Mouse (Mus musculus) kidney, embryonic 16.5 days (tissue): ENCODE results near the gene Zfp64. TPM values are rescaled to one million over a fixed set of nuclear protein-coding genes. Genes with fewer than 3 reads are reported as not detected.

Experiments
- ATAC-seq: fragments of 200-750 bp; cut with Nextera tagmentation; 2 replicates; pipeline ENCODE4 v1.8.0; 2017; ENCODE audit warnings: moderate TSS enrichment; ENCODE audit not compliant: low FRiP score, low TSS enrichment
- H3K27ac ChIP-seq: fragments of 300-500 bp; sonication (generic); 2 replicates; pipeline ENCODE4 v1.5.1; 2014; ENCODE audit warnings: low read length
- H3K27me3 ChIP-seq: fragments of 300-500 bp; sonication (generic); 2 replicates; pipeline ENCODE4 v1.6.1; 2014; ENCODE audit warnings: low read length, control low read depth, mixed read lengths; ENCODE audit not compliant: insufficient read depth
- H3K36me3 ChIP-seq: fragments of 300-500 bp; sonication (generic); 2 replicates; pipeline ENCODE4 v1.6.1; 2014; ENCODE audit warnings: low read length, control low read depth, mixed read lengths; ENCODE audit not compliant: insufficient read depth
- H3K4me1 ChIP-seq: fragments of 300-500 bp; sonication (generic); 2 replicates; pipeline ENCODE4 v1.6.1; 2014; ENCODE audit warnings: low read length, control low read depth, mixed read lengths; ENCODE audit not compliant: insufficient read depth
- H3K4me2 ChIP-seq: fragments of 300-500 bp; sonication (generic); replicated peaks from 2 replicates; pipeline ENCODE4 v1.6.1; 2014; ENCODE audit warnings: low read depth, low read length
- H3K4me3 ChIP-seq: fragments of 300-500 bp; sonication (generic); 2 replicates; pipeline ENCODE4 v1.5.1; 2014; ENCODE audit warnings: mild to moderate bottlenecking, low read length
- H3K9ac ChIP-seq: fragments of 300-500 bp; sonication (generic); replicated peaks from 2 replicates; pipeline ENCODE4 v1.6.1; 2014; ENCODE audit warnings: low read length
- H3K9me3 ChIP-seq: fragments of 300-500 bp; sonication (generic); 2 replicates; pipeline ENCODE4 v1.6.1; 2016; ENCODE audit warnings: low read length, control low read depth
- WGBS: fragments of 180-500 bp; shearing (Covaris S2); extraction: QIAGEN DNeasy Blood & Tissue Kit; methylation state at CpG from one replicate; pipeline ENCODE4 v1.1.7; 2014; 5-methylcytosine and 5-hydroxymethylcytosine counted together
- polyA plus RNA-seq: library from polyadenylated mRNA; unstranded; fragments of >200 nt; fragmentation: Nextera tagmentation; extraction: Ambion mirVana; gene quantifications from 2 replicates; pipeline ENCODE4 v1.2.1, GENCODE M21; 2015

The Zfp64 gene
- polyA plus RNA-seq, 1 experiment from 2014 or later = 30.1 TPM

DNA sequence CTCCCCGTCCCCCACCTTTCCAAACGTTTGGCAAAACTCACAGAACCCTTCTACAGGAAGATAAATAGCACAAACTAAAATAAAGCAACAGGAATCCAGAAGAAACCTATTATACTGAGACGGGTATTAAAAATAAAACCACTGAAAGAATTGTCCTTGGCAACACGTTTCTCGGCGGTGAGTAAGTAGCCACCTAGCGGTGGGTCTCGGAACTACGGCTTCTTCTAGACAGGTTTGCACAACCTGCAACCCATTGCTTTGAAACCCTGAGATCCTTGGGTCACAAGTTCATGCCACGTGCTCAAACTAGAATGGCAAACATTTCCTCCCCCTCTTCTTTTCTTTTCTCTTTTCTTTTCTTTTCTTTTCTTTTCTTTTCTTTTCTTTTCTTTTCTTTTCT lies 25.7 kb downstream of the Zfp64 start:
- WGBS = 27% methylated on average over 10 of the region's 10 CpGs

DNA sequence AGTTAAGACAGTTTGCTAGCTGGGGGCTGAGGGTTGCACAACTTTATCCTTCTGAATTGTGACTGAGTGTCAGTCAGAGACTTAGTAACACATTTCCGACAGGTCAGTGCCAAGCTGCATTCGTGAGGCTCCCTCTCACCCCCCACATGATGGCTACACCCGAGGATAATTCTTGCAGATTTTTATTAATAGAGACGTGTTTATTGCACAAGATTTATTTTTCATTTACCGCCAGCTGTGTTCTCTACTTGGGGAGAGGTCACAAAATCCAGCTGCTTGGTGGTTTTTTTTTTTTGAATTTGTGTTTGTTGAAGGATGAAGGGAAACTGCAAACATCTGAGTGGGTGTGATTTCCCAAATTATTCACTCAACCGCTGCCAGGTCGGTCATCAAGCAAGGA lies 28.0 kb downstream of the Zfp64 start:
- Histone ChIP-seq H3K9me3 (peaks cover under 1% of the 10 kb centered on the region; the same call in 1 of the 2 replicates), H3K27me3 (no peaks in the 10 kb centered on the region), H3K4me1 (no peaks in the 10 kb centered on the region), H3K27ac (no peak overlapping the region), H3K9ac (no peak overlapping the region), H3K36me3 (peaks cover 33% of the 10 kb centered on the region), H3K4me3 (no peak overlapping the region), H3K4me2 (no peak overlapping the region)
- WGBS = 69% methylated on average over 7 of the region's 7 CpGs
- ATAC-seq = no peak

More for the DNA sequence above, 25.7 kb downstream of the Zfp64 start:
- Histone ChIP-seq H3K27ac (no peak overlapping the region), H3K4me3 (no peak overlapping the region), H3K27me3 (no peaks in the 10 kb centered on the region), H3K9ac (no peak overlapping the region), H3K9me3 (no peaks in the 10 kb centered on the region), H3K4me1 (no peaks in the 10 kb centered on the region), H3K4me2 (no peak overlapping the region), H3K36me3 (peaks cover 47% of the 10 kb centered on the region)
- ATAC-seq = no peak

DNA sequence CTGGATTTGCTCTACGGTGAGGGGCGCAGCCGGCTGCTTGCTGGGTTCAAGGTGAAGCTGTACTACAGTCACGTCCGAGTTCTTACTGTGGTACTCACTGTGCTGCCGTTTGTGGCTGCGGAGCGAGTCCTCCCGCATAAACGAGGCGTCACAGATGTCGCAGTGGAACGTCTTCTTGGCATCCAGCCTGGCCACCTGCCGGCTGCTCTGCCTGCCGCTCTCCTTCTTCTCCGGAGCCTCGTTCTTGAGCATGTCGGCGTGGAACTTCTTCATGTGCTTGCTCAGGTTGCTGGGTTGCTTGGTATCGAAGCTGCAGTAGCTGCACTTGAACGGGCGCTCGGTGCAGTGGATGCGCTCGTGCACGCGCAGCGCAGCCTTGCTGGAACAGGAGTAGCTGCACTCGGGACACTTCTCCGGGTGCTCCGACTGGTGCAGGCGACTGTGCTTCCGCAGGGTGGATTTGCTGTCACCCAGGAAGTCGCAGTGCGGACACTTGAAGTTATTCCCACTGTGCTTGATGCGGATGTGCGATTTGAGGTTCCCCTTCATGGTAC lies 29.1 kb downstream of the Zfp64 start:
- H3K36me3 ChIP-seq = peaks cover 30% of the 10 kb centered on the region
- WGBS = 91% methylated on average over 37 of the region's 37 CpGs
- H3K4me2 ChIP-seq = no peak overlapping the region
- ATAC-seq = no peak
- no peak overlapping the region for H3K9ac ChIP-seq
- H3K27me3 ChIP-seq = no peaks in the 10 kb centered on the region
- peaks cover 7% of the 10 kb centered on the region for H3K9me3 ChIP-seq
- H3K27ac ChIP-seq = no peak overlapping the region
- H3K4me1 ChIP-seq = no peaks in the 10 kb centered on the region
- H3K4me3 ChIP-seq = no peak overlapping the region

DNA sequence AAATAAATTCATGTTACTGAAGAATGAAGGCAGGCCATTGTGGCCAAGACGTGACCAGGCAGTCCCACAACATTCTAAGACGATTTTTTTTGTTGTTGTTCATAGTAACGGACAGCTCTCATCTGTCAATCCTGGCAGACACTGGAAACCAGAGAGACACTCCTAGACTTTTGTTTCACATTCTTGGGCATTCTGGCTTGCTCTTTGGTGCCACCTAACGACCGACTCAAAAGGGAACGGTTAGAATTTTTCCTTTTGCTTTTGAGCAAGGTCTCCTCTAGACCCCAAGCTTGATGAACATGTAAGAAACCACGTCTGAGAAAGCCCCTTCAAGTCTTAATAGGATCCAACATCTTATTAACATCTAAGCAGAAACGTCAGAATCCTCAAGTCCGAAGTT lies 31.7 kb downstream of the Zfp64 start:
- no peaks in the 10 kb centered on the region for H3K27me3 ChIP-seq
- no peak for ATAC-seq
- no peaks in the 10 kb centered on the region for H3K4me1 ChIP-seq
- no peak overlapping the region for H3K9ac ChIP-seq
- H3K4me2 ChIP-seq = no peak overlapping the region
- no peak overlapping the region for H3K27ac ChIP-seq
- H3K36me3 ChIP-seq = peaks cover 21% of the 10 kb centered on the region
- 11% methylated on average over 9 of the region's 9 CpGs for WGBS
- H3K9me3 ChIP-seq = peaks cover 7% of the 10 kb centered on the region
- no peak overlapping the region for H3K4me3 ChIP-seq

- no peaks in the 10 kb centered on the region for H3K4me1 ChIP-seq
- H3K9ac ChIP-seq = no peak overlapping the region
- ATAC-seq = no peak
- no peaks in the 10 kb centered on the region for H3K27me3 ChIP-seq
- H3K27ac ChIP-seq = no peak overlapping the region
- H3K4me3 ChIP-seq = no peak overlapping the region
- H3K9me3 ChIP-seq = peaks cover 7% of the 10 kb centered on the region
- no peak overlapping the region for H3K4me2 ChIP-seq
- H3K36me3 ChIP-seq = peaks cover 21% of the 10 kb centered on the region
- WGBS = 84% methylated on average over 5 of the region's 5 CpGs
These were observed 32.9 kb downstream of the Zfp64 start for GRCm38 (mm10) chr2:168922466-168922865.

DNA sequence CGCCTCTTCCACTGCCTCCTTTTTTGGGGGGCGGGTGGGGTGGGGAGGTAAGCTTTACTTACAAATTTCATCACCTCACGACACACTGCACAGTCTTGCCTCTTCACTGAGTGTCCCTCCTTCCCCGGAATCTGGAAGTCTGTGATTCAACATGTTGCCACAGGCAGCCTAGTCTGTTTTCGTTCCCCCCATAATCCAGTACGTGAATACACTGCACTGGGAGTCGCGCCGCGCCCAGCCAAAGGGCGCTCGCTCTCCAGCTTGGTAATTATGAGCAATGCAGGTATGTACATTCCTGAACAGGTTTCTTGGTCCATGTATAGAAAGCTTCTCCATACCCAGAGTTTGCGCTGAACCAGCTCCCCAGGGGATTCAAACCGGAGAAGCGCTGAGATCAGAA lies 35.4 kb downstream of the Zfp64 start:
- Histone ChIP-seq H3K4me2 (no peak overlapping the region), H3K4me3 (no peak overlapping the region), H3K9ac (no peak overlapping the region), H3K9me3 (peaks cover 7% of the 10 kb centered on the region), H3K36me3 (peaks cover 5% of the 10 kb centered on the region; the same call in 1 of the 2 replicates), H3K4me1 (no peaks in the 10 kb centered on the region), H3K27me3 (no peaks in the 10 kb centered on the region), H3K27ac (no peak overlapping the region)
- WGBS = 62% methylated on average over 15 of the region's 15 CpGs
- ATAC-seq = no peak

DNA sequence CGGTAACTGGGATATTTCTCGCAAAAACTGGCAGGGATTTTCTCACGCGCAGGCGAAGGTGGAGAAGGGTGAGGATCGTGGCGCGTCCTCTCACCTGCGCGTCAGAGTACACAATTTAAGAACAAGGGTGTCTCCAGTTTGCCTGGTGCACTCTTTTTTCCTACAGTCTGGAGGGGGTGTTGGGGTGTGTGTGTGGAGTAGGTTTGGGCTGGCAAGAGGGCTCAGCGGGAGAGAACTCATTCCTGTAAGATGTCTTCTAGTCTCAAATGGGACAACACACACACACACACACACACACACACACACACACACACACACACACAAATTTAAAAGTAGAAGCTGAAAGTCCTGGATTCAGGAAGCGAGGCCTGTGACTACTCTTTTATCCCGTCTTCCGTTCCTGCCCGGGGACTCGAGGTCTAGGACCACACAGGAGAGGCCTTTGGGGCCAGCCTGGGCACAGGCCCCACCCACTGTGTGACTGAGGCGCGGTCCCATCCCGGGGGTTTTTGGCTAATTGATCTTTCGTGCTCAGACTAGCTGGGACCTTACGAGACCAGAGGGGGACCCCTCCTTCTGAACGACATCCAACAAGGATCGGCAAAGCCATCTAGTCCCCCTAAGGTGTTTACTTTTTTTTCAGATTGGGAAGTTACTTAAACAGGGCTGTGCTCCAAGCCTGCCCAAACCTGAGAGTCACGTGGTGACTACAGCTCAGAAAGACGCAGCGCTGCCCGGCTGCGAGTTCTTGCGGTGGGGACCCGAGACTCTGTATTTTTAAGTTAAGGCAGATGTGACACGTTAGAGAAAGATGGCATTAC lies 42.3 kb downstream of the Zfp64 start:
- H3K4me3 ChIP-seq = peak overlapping the region; percentile 61
- no peak overlapping the region for H3K27ac ChIP-seq
- 3% methylated on average over 31 of the region's 31 CpGs for WGBS
- no peak for ATAC-seq
- H3K36me3 ChIP-seq = no peaks in the 10 kb centered on the region
- peak overlapping the region; percentile 97 for H3K4me2 ChIP-seq
- peak overlapping the region; percentile 47 for H3K9ac ChIP-seq
- H3K9me3 ChIP-seq = no peaks in the 10 kb centered on the region
- peaks cover 27% of the 10 kb centered on the region for H3K4me1 ChIP-seq
- H3K27me3 ChIP-seq = peaks cover 35% of the 10 kb centered on the region

DNA sequence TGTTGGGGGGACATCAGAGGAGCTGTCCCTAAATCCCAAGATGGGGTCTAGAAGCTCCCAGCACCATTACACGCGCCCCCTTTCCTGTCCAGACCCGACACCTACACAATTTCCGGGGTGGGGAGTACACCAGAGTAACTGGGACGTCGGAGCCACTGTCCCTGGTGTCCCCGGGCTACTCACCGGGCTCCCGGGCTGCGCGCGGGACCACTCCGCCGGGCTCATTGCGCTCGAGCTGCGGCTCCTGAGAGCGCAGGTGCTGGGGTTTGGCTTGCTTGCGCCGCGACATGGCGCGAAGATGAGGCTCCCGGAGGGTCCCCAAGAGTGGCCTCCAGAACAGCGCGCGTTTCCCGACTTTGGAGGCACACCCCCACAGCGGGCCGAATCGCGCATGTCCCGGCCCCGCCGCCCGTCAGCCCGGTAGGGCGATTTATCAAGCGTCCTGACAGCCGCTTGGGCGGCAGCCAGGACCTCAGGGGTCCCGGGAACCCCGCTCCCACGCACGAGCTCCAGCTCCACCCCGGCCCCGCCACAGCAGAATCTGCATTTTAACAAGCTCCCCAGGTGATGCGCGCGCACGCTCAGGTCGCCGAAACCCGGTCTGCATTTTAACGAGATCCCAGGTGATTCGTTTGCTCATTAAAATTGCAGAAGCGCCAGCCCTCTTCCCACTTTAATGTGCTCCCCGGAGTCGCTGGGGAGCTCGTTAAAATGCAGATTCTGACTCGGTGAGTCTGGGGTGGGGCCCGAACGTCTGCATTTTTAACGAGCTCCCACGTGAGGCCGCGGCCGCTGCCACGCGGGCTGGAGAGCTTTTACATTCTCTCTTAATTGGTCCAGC lies 43.1 kb downstream of the Zfp64 start:
- Histone ChIP-seq H3K27ac (no peak overlapping the region), H3K4me3 (peak overlapping the region; percentile 61), H3K9ac (peak overlapping the region; percentile 47), H3K27me3 (peaks cover 35% of the 10 kb centered on the region), H3K4me1 (peaks cover 27% of the 10 kb centered on the region), H3K9me3 (no peaks in the 10 kb centered on the region), H3K4me2 (peak overlapping the region; percentile 97), H3K36me3 (no peaks in the 10 kb centered on the region)
- ATAC-seq = peak; percentile 29; the same call in 1 of the 2 replicates
- WGBS = under 1% methylated on average over 70 of the region's 70 CpGs

DNA sequence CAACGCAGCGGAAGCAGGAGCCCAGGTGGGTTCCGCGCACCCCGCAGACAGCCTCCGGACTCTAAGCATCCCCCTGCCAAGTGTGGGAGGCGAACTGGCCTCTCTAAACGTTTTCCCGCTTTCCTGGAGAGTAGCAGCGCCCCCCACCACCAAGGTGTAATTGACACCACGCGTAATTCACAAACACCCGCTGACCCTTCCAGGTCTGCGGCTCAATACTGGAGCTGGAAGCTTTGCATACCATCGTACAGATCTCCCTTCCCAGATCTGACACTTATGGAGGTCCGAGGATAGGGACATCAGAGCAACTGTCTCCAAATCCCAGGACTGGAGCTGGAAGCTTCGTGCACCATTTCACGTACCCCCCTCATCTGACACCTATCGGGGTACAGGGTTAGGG lies 43.9 kb downstream of the Zfp64 start:
- Histone ChIP-seq H3K4me1 (peaks cover 27% of the 10 kb centered on the region), H3K4me3 (peak overlapping the region; percentile 61), H3K27ac (no peak overlapping the region), H3K36me3 (no peaks in the 10 kb centered on the region), H3K27me3 (peaks cover 35% of the 10 kb centered on the region), H3K4me2 (peak overlapping the region; percentile 97), H3K9ac (no peak overlapping the region), H3K9me3 (no peaks in the 10 kb centered on the region)
- WGBS = 1% methylated on average over 19 of the region's 19 CpGs
- ATAC-seq = no peak
